Mouse (Mus musculus) CH12.LX (cell line): ENCODE measurements around the gene Asb13. TPM values are rescaled to one million over a fixed set of nuclear protein-coding genes. Genes with fewer than 3 reads are reported as not detected.

Source experiments
- DNase-seq: peaks from one replicate; pipeline ENCODE4 v3.0.0-alpha.2; 2013; ENCODE audit errors: extremely low read depth
- H3K27ac ChIP-seq: 2 replicates; pipeline ENCODE4 v1.5.1; 2012; ENCODE audit warnings: low read depth, mild to moderate bottlenecking, control low read depth, moderate library complexity; ENCODE audit not compliant: insufficient read depth
- H3K27me3 ChIP-seq: replicated peaks from 2 replicates; pipeline ENCODE3; 2012; ENCODE audit warnings: inconsistent platforms
- H3K36me3 ChIP-seq, 2 experiments: replicated peaks in 1 of 2; 2 replicates each; pipeline versions ENCODE3 to v1.6.1; 2012; ENCODE audit warnings: inconsistent platforms in 1 of 2, low read length in 1 of 2, mild to moderate bottlenecking in 1 of 2, mixed read lengths in 1 of 2, moderate library complexity in 1 of 2; ENCODE audit not compliant: control insufficient read depth in 1 of 2, insufficient read depth in 1 of 2
- H3K4me1 ChIP-seq, 2 experiments: 2 replicates each; pipeline ENCODE4 v1.6.1; 2012; ENCODE audit warnings: inconsistent platforms in 1 of 2, moderate library complexity in 1 of 2; ENCODE audit not compliant: insufficient read depth in 2 of 2, control insufficient read depth in 1 of 2
- H3K4me2 ChIP-seq: 2 replicates; pipeline ENCODE4 v1.6.1; 2012; ENCODE audit warnings: low read depth, mild to moderate bottlenecking, control low read depth; ENCODE audit not compliant: poor library complexity, insufficient read depth, severe bottlenecking
- H3K4me3 ChIP-seq, 3 experiments: fragments of 150-350 bp in 1 of 3; sonication (generic) in 1 of 3; replicated peaks in 1 of 3; 2 replicates each; pipeline versions ENCODE3 to v1.5.1; 2011 to 2012; ENCODE audit warnings: low read depth in 2 of 3, low read length in 2 of 3, mild to moderate bottlenecking in 2 of 3, moderate library complexity in 2 of 3, control low read depth in 1 of 3, improper control_type of control experiment in 1 of 3, inconsistent platforms in 1 of 3, mixed read lengths in 1 of 3; ENCODE audit not compliant: poor library complexity in 1 of 3
- H3K79me2 ChIP-seq: replicated peaks from 2 replicates; pipeline ENCODE4 v1.6.1; 2012; ENCODE audit warnings: mild to moderate bottlenecking, moderate library complexity; ENCODE audit not compliant: control insufficient read depth, poor library complexity, insufficient read depth, severe bottlenecking; ENCODE audit errors: extremely low read depth
- H3K9ac ChIP-seq: 2 replicates; pipeline ENCODE4 v1.6.1; 2012; ENCODE audit warnings: low read depth, mild to moderate bottlenecking, control low read depth, moderate library complexity; ENCODE audit not compliant: insufficient read depth
- H3K9me3 ChIP-seq: replicated peaks from 2 replicates; pipeline ENCODE3; 2012; ENCODE audit warnings: low read length, inconsistent platforms, mixed read lengths
- BHLHE40 ChIP-seq: IDR thresholded peaks from 2 replicates; pipeline ENCODE4 v1.6.1; 2011; ENCODE audit warnings: mild to moderate bottlenecking, low read depth, low read length, improper control_type of control experiment
- E2F4 ChIP-seq: IDR thresholded peaks from 2 replicates; pipeline ENCODE4 v1.6.1; 2011; ENCODE audit warnings: low read depth, low read length, improper control_type of control experiment; ENCODE audit not compliant: insufficient replicate concordance
- GABPA ChIP-seq: IDR thresholded peaks from 2 replicates; pipeline ENCODE4 v1.6.1; 2012; ENCODE audit warnings: low read depth, low read length, improper control_type of control experiment, inconsistent platforms; ENCODE audit not compliant: insufficient replicate concordance
- HCFC1 ChIP-seq: IDR thresholded peaks from 2 replicates; pipeline ENCODE4 v1.6.1; 2012; ENCODE audit warnings: low read depth, mild to moderate bottlenecking, inconsistent platforms, low read length, improper control_type of control experiment
- IRF4 ChIP-seq: IDR thresholded peaks from 2 replicates; pipeline ENCODE4 v1.6.1; 2014; ENCODE audit warnings: low read depth, mild to moderate bottlenecking, inconsistent platforms, low read length, improper control_type of control experiment
- JUN ChIP-seq: IDR thresholded peaks from 2 replicates; pipeline ENCODE4 v1.6.1; 2011; ENCODE audit warnings: low read depth, mild to moderate bottlenecking, low read length, improper control_type of control experiment, moderate library complexity; ENCODE audit not compliant: insufficient read depth
- JUND ChIP-seq: conservative IDR thresholded peaks from 2 replicates; pipeline ENCODE4 v1.6.1; 2011; ENCODE audit warnings: low read depth, low read length, improper control_type of control experiment
- KAT2A ChIP-seq: IDR thresholded peaks from 2 replicates; pipeline ENCODE4 v1.6.1; 2012; ENCODE audit warnings: low read length, improper control_type of control experiment, inconsistent platforms; ENCODE audit not compliant: insufficient replicate concordance
- MAZ ChIP-seq: IDR thresholded peaks from 2 replicates; pipeline ENCODE4 v1.6.1; 2012; ENCODE audit warnings: low read depth, mild to moderate bottlenecking, inconsistent platforms, low read length, improper control_type of control experiment, moderate library complexity
- MEF2A ChIP-seq: IDR thresholded peaks from 2 replicates; pipeline ENCODE4 v1.6.1; 2014; ENCODE audit warnings: low read depth, mild to moderate bottlenecking, inconsistent platforms, low read length, improper control_type of control experiment, borderline replicate concordance
- MXI1 ChIP-seq: IDR thresholded peaks from 2 replicates; pipeline ENCODE4 v1.6.1; 2011; ENCODE audit warnings: mild to moderate bottlenecking, low read depth, low read length, improper control_type of control experiment
- NRF1 ChIP-seq: IDR thresholded peaks from 2 replicates; pipeline ENCODE4 v1.6.1; 2014; ENCODE audit warnings: low read depth, mild to moderate bottlenecking, inconsistent platforms, low read length, improper control_type of control experiment, moderate library complexity
- POLR2A ChIP-seq: IDR thresholded peaks from 2 replicates; pipeline ENCODE4 v1.6.1; 2011; ENCODE audit warnings: low read depth, mild to moderate bottlenecking, improper control_type of control experiment, low read length
- POLR2AphosphoS2 ChIP-seq: IDR thresholded peaks from 2 replicates; pipeline ENCODE4 v1.6.1; 2011; ENCODE audit warnings: low read depth, low read length, improper control_type of control experiment
- RCOR1 ChIP-seq: conservative IDR thresholded peaks from 2 replicates; pipeline ENCODE4 v1.6.1; 2012; ENCODE audit warnings: low read depth, mild to moderate bottlenecking, inconsistent platforms, low read length, improper control_type of control experiment
- SIN3A ChIP-seq: IDR thresholded peaks from 2 replicates; pipeline ENCODE4 v1.6.1; 2012; ENCODE audit warnings: low read length, improper control_type of control experiment, inconsistent platforms
- SMC3 ChIP-seq: IDR thresholded peaks from 2 replicates; pipeline ENCODE4 v1.6.1; 2011; ENCODE audit warnings: low read depth, low read length, improper control_type of control experiment
- TCF12 ChIP-seq: IDR thresholded peaks from 2 replicates; pipeline ENCODE4 v1.6.1; 2014; ENCODE audit warnings: low read depth, mild to moderate bottlenecking, inconsistent platforms, low read length, improper control_type of control experiment
- USF1 ChIP-seq: IDR thresholded peaks from 2 replicates; pipeline ENCODE4 v1.6.1; 2014; ENCODE audit warnings: low read depth, mild to moderate bottlenecking, inconsistent platforms, low read length, improper control_type of control experiment
- ZC3H11A ChIP-seq: IDR thresholded peaks from 2 replicates; pipeline ENCODE4 v1.6.1; 2012; ENCODE audit warnings: low read depth, mild to moderate bottlenecking, inconsistent platforms, low read length, improper control_type of control experiment
- dilution Hi-C: fragments of 300-500 bp; cut with MboI; formaldehyde crosslinking; loops from 2 replicates; pipeline ENCODE4 v1.14.3; 2020; ENCODE audit warnings: low sequenced_read_pairs; ENCODE audit not compliant: extremely low pct_unique_long_range_greater_than_20kb, extremely low pct_ligation_motif_present
- in situ Hi-C: fragments of 300-500 bp; cut with MboI; formaldehyde crosslinking; loops from 3 replicates; pipeline ENCODE4 v1.14.3; 2019; ENCODE audit warnings: low sequenced_read_pairs, low pct_ligation_motif_present, low pct_unique_long_range_greater_than_20kb, mixed read lengths
- polyA plus RNA-seq: library from polyadenylated mRNA; unstranded; fragments of >175 nt; gene quantifications from 2 replicates; pipeline ENCODE4 v1.2.1, GENCODE M21; 2012; ENCODE audit warnings: low read depth; ENCODE audit not compliant: insufficient read length
- total RNA-seq, 2 experiments: library from RNA; depleted of rRNA; stranded (reverse); fragments of 300-350 nt in 1 of 2; fragments of >200 nt in 1 of 2; gene quantifications; 2 replicates each; pipeline ENCODE4 v1.2.3; 2012 to 2014

The Asb13 gene
- total and polyA plus RNA-seq, 3 experiments, result 0.78 to 2.0 (median 1.4) TPM

- H3K4me1 ChIP-seq, result peaks cover 4 to 15% of the 10 kb centered on the region in 2 experiments; a peak in 3 of 4 replicates
- H3K27ac ChIP-seq, result no peak overlapping the region
- DNase-seq, result no peak
- H3K9ac ChIP-seq, result no peak overlapping the region
- H3K9me3 ChIP-seq, result peaks cover 7% of the 10 kb centered on the region
- no peaks in the 10 kb centered on the region for H3K79me2 ChIP-seq
- in situ Hi-C loops (no loop called here), dilution Hi-C loops (no loop called here)
- no peaks in the 10 kb centered on the region for H3K36me3 ChIP-seq
- H3K27me3 ChIP-seq, result peaks cover 25% of the 10 kb centered on the region
- no peak overlapping the region for H3K4me2 ChIP-seq
- H3K4me3 ChIP-seq, result no peak overlapping the region
- no peak for TF ChIP-seq USF1
- TF ChIP-seq KAT2A, result no peak
- no peak for TF ChIP-seq POLR2AphosphoS2
- no peak for TF ChIP-seq HCFC1
- no peak for TF ChIP-seq IRF4
- no peak for TF ChIP-seq SIN3A
- no peak for TF ChIP-seq SMC3
- TF ChIP-seq BHLHE40, result no peak
- no peak for TF ChIP-seq MEF2A
- TF ChIP-seq E2F4, result no peak
- TF ChIP-seq NRF1, result no peak
- no peak for TF ChIP-seq POLR2A
- no peak for TF ChIP-seq JUND
- TF ChIP-seq MAZ, result no peak
Observed at GRCm38 (mm10) chr13:3632551-3632950, 1.3 kb upstream of the Asb13 start.

DNA sequence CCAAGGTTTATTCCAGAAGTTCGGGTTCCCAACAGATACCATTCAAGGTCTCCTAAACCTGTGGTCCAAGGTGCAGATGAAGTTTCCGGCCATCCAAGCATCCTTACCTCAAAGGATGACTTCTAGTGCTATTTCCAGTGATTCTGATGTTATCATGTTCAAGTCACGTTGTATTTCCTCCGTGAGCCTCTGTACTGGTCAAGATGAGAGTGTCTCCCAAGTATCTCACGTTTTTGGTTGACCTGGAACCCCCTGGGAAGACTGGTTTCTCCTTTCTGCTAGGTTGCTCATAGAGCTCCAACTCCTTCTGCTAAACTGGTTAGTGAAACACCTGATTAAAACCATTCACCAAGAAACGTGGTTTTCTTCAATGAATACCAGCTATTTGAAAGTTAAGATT lies 701 bp upstream of the Asb13 start:
- no peaks in the 10 kb centered on the region for H3K79me2 ChIP-seq
- H3K4me2 ChIP-seq, result peak overlapping the region; percentile 72; the same call in 1 of the 2 replicates
- peaks cover 4 to 15% of the 10 kb centered on the region in 2 experiments; a peak in 3 of 4 replicates for H3K4me1 ChIP-seq
- H3K36me3 ChIP-seq, result no peaks in the 10 kb centered on the region
- H3K27ac ChIP-seq, result no peak overlapping the region
- H3K9ac ChIP-seq, result no peak overlapping the region; the same call in 1 of the 2 replicates
- H3K27me3 ChIP-seq, result peaks cover 23% of the 10 kb centered on the region
- in situ Hi-C loops, result no loop called here
- DNase-seq, result no peak
- no peak overlapping the region for H3K4me3 ChIP-seq
- TF ChIP-seq MXI1 (no peak), JUN (no peak), KAT2A (no peak), ZC3H11A (no peak), TCF12 (no peak), GABPA (no peak), BHLHE40 (no peak), RCOR1 (no peak)
- dilution Hi-C loops, result no loop called here
- peaks cover 7% of the 10 kb centered on the region for H3K9me3 ChIP-seq
